Mouse (Mus musculus) adrenal gland, postnatal 25 days (tissue): ENCODE data around the gene Kank4. TPM values are rescaled to one million over a fixed set of nuclear protein-coding genes. Genes with fewer than 3 reads are reported as not detected.
"Not testable (repeated sequence)": the region's sequence is repeated elsewhere in the genome, so short reads cannot be mapped to it uniquely, and the experiment has no call there.

ENCODE experiments used
- DNase-seq: peaks from one replicate; pipeline ENCODE4 v3.0.0; 2021; ENCODE audit warnings: mixed read lengths
- long read RNA-seq: library from polyadenylated mRNA; stranded (forward); transcript quantifications from one replicate; pipeline ENCODE4 v2.0.0, GENCODE M21; 2021
- total RNA-seq: library from RNA; stranded (reverse); gene quantifications from 2 replicates; pipeline ENCODE4 v1.2.3, GENCODE M21; 2021

The Kank4 gene
- total RNA-seq, result 1.7 and 2.1 TPM in 2 replicates
- long read RNA-seq, result 0 reads

GRCm38 (mm10) chr4:98817184-98817911, at the start of gene Kank4:
Gene Kank4 (minus strand): TSS chr4:98817537.
- peak; percentile 51 for DNase-seq

- no peak for DNase-seq
Observed at GRCm38 (mm10) chr4:98865386-98866237, 48.3 kb upstream of the Kank4 start.

- DNase-seq, result no peak
Observed at GRCm38 (mm10) chr4:98864546-98864945, 47.2 kb upstream of the Kank4 start.

GRCm38 (mm10) chr4:98864094-98864493, 46.8 kb upstream of the Kank4 start:
- no peak for DNase-seq

GRCm38 (mm10) chr4:98863451-98863850, 46.1 kb upstream of the Kank4 start:
- DNase-seq, result no peak

- no peak for DNase-seq
Observed at GRCm38 (mm10) chr4:98858151-98858855, 41.0 kb upstream of the Kank4 start.

GRCm38 (mm10) chr4:98857037-98857648, 39.8 kb upstream of the Kank4 start:
- no peak for DNase-seq

- no peak for DNase-seq
Observed at GRCm38 (mm10) chr4:98853926-98854325, 36.6 kb upstream of the Kank4 start.

GRCm38 (mm10) chr4:98850485-98850884, 33.1 kb upstream of the Kank4 start:
- DNase-seq, result not testable (repeated sequence)

GRCm38 (mm10) chr4:98847120-98847885, 30.0 kb upstream of the Kank4 start:
- no peak for DNase-seq

- DNase-seq, result no peak
Observed at GRCm38 (mm10) chr4:98846396-98846795, 29.1 kb upstream of the Kank4 start.

- DNase-seq, result no peak
Observed at GRCm38 (mm10) chr4:98845687-98846125, 28.4 kb upstream of the Kank4 start.

- DNase-seq, result no peak
Observed at GRCm38 (mm10) chr4:98845201-98845600, 27.9 kb upstream of the Kank4 start.

- no peak for DNase-seq
Observed at GRCm38 (mm10) chr4:98843906-98844597, 26.7 kb upstream of the Kank4 start.

- DNase-seq, result not testable (repeated sequence)
Observed at GRCm38 (mm10) chr4:98841251-98841650, 23.9 kb upstream of the Kank4 start.

GRCm38 (mm10) chr4:98840526-98840925, 23.2 kb upstream of the Kank4 start:
- DNase-seq, result no peak

GRCm38 (mm10) chr4:98838913-98839312, 21.6 kb upstream of the Kank4 start:
- DNase-seq, result no peak

GRCm38 (mm10) chr4:98837715-98838505, 20.6 kb upstream of the Kank4 start:
- DNase-seq, result no peak

- peak; percentile 29 for DNase-seq
Observed at GRCm38 (mm10) chr4:98836519-98836918, 19.2 kb upstream of the Kank4 start.

- no peak for DNase-seq
Observed at GRCm38 (mm10) chr4:98834782-98835181, 17.4 kb upstream of the Kank4 start.
